Mouse (Mus musculus) heart, embryonic 15.5 days (tissue): ENCODE data around the gene BC025920. TPM values are rescaled to one million over a fixed set of nuclear protein-coding genes. Genes with fewer than 3 reads are reported as not detected.
"Not testable (repeated sequence)": the region's sequence is repeated elsewhere in the genome, so short reads cannot be mapped to it uniquely, and the experiment has no call there.

Experiments used
- ATAC-seq: fragments of 200-750 bp; cut with Nextera tagmentation; replicated peaks from 2 replicates; pipeline ENCODE4 v1.8.0; 2017; ENCODE audit warnings: low read depth, moderate TSS enrichment; ENCODE audit not compliant: insufficient number of reproducible peaks, insufficient read depth, low FRiP score
- H3K27ac ChIP-seq: fragments of 300-500 bp; sonication (generic); 2 replicates; pipeline ENCODE4 v1.5.1; 2015; ENCODE audit warnings: mild to moderate bottlenecking, inconsistent platforms
- H3K27me3 ChIP-seq: fragments of 300-500 bp; sonication (generic); 2 replicates; pipeline ENCODE4 v1.6.1; 2015; ENCODE audit warnings: inconsistent platforms
- H3K36me3 ChIP-seq: fragments of 300-500 bp; sonication (generic); 2 replicates; pipeline ENCODE4 v1.6.1; 2015; ENCODE audit warnings: mild to moderate bottlenecking, inconsistent platforms
- H3K4me1 ChIP-seq: fragments of 300-500 bp; sonication (generic); replicated peaks from 2 replicates; pipeline ENCODE4 v1.6.1; 2015; ENCODE audit warnings: inconsistent platforms
- H3K4me2 ChIP-seq: fragments of 300-500 bp; sonication (generic); 2 replicates; pipeline ENCODE4 v1.6.1; 2015; ENCODE audit warnings: inconsistent platforms, mild to moderate bottlenecking, moderate library complexity
- H3K4me3 ChIP-seq: fragments of 300-500 bp; sonication (generic); 2 replicates; pipeline ENCODE4 v1.5.1; 2015; ENCODE audit warnings: mild to moderate bottlenecking, inconsistent platforms
- H3K9ac ChIP-seq: fragments of 300-500 bp; sonication (generic); 2 replicates; pipeline ENCODE4 v1.6.1; 2015; ENCODE audit warnings: mild to moderate bottlenecking, inconsistent platforms
- H3K9me3 ChIP-seq: fragments of 300-500 bp; sonication (generic); replicated peaks from 2 replicates; pipeline ENCODE4 v1.6.1; 2016; ENCODE audit warnings: inconsistent platforms
- WGBS: fragments of 180-500 bp; shearing (Covaris S2); methylation state at CpG from one replicate; pipeline ENCODE4 v1.1.7; 2015; ENCODE audit warnings: mixed read lengths; 5-methylcytosine and 5-hydroxymethylcytosine counted together
- polyA plus RNA-seq: library from polyadenylated mRNA; unstranded; fragments of >200 nt; fragmentation: Nextera tagmentation; extraction: Ambion mirVana; gene quantifications from 2 replicates; pipeline ENCODE4 v1.2.1, GENCODE M21; 2015

Gene BC025920
- polyA plus RNA-seq, 1 experiment from 2014 or later = 0.72 TPM

DNA sequence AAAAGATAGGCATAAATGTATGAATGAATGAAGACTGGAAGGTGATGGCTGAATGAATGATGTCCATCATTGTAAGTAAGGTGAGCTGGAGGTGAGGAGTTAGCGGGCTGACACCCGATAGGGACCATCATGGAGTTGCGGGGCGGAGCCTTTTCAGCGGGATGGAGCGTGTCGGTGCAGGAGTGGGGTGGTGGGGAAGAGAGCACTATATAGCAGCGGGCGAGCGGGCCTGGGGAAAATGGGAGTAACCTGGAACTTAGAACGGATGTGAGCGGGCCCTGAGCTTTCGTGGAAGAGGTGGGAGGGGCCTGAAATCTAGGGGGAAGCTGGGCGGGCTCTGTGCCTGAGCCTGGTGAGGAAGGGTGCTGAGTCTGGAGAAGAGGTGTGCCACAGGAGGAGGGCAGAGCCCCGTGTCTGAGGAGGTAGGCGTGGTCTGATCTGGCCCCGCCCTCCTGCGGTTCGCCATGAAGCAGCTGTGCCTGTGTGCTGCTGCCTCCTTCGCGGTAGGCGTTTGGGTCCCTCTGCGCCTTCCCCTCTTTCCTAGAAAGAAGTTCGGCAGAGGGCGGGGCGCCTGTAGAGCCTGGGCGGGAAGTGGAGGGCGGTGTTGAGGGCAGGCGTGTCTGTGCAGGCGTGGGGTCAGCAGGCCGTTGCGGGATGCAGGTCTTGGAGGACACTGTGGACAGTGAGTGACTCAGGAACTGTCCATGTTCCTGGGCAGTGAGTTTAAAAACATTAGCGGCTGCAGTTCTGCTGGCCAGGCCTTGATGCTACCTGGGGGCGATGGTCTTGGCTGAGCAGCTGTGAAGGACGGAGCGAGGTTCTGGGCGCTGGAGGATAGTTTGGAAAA lies 27.4 kb downstream of the BC025920 start:
- H3K27ac ChIP-seq = peak overlapping the region; percentile 69
- peak; percentile 88 for ATAC-seq
- no peaks in the 10 kb centered on the region for H3K27me3 ChIP-seq
- H3K36me3 ChIP-seq = no peaks in the 10 kb centered on the region
- peak overlapping the region; percentile 59 for H3K4me3 ChIP-seq
- peak overlapping the region; percentile 85 for H3K4me2 ChIP-seq
- H3K9me3 ChIP-seq = no peaks in the 10 kb centered on the region
- peak overlapping the region; percentile 61 for H3K9ac ChIP-seq
- WGBS = 3% methylated on average over 37 of the region's 37 CpGs
- H3K4me1 ChIP-seq = peaks cover 14% of the 10 kb centered on the region

- Histone ChIP-seq H3K27ac (no peak overlapping the region), H3K4me1 (peaks cover 22% of the 10 kb centered on the region), H3K4me2 (no peak overlapping the region), H3K36me3 (no peaks in the 10 kb centered on the region), H3K9ac (no peak overlapping the region), H3K4me3 (no peak overlapping the region), H3K27me3 (no peaks in the 10 kb centered on the region), H3K9me3 (no peaks in the 10 kb centered on the region)
- ATAC-seq = no peak
- 15% methylated on average over 8 of the region's 8 CpGs for WGBS
Measured at GRCm38 (mm10) chr10:81636338-81636737, 30.3 kb downstream of the BC025920 start.

- Histone ChIP-seq H3K4me3 (no peak overlapping the region), H3K4me1 (peaks cover 38% of the 10 kb centered on the region), H3K9me3 (no peaks in the 10 kb centered on the region), H3K4me2 (no peak overlapping the region), H3K36me3 (no peaks in the 10 kb centered on the region), H3K27ac (no peak overlapping the region), H3K27me3 (no peaks in the 10 kb centered on the region), H3K9ac (no peak overlapping the region)
- ATAC-seq = no peak
- 73% methylated on average over 6 of the region's 6 CpGs for WGBS
Measured at GRCm38 (mm10) chr10:81638101-81638500, 32.0 kb downstream of the BC025920 start.

DNA sequence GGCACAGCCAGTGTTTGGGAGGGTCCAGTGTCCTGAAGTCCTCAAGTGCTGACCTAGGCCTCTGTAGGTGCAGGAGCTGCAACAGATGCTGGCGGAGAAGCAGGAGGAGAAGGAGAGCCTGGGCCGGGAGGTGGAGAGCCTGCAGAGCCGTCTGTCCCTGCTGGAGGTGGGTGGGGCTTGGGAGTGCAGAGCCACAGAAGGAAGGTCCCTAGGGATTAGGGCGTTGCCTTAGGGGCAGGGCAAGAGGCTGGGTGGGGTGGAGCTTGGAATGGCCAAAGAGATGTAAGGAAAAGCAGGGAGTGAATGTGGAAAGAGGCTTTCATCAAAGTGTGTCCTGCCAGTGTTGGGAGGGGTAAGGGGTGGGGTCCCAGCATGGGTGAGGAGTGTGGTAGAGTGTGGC lies 34.8 kb downstream of the BC025920 start:
- not testable (repeated sequence) for H3K4me2 ChIP-seq, H3K9ac ChIP-seq, H3K27ac ChIP-seq, H3K9me3 ChIP-seq, H3K4me3 ChIP-seq, H3K36me3 ChIP-seq, ATAC-seq, H3K27me3 ChIP-seq
- 27% methylated on average over 4 of the region's 4 CpGs for WGBS
- H3K4me1 ChIP-seq = peaks cover 32% of the 10 kb centered on the region

GRCm38 (mm10) chr10:81641566-81641965 lies 35.5 kb downstream of the BC025920 start:
- peaks cover 29% of the 10 kb centered on the region for H3K4me1 ChIP-seq
- no peak for ATAC-seq
- WGBS = 93% methylated on average over 2 of the region's 2 CpGs
- peak overlapping the region; percentile 85; the same call in 1 of the 2 replicates for H3K4me2 ChIP-seq
- no peak overlapping the region for H3K4me3 ChIP-seq
- no peaks in the 10 kb centered on the region for H3K27me3 ChIP-seq
- H3K36me3 ChIP-seq = no peaks in the 10 kb centered on the region
- H3K27ac ChIP-seq = no peak overlapping the region
- H3K9me3 ChIP-seq = no peaks in the 10 kb centered on the region
- H3K9ac ChIP-seq = peak overlapping the region; percentile 96; the same call in 1 of the 2 replicates

- H3K4me2 ChIP-seq = peak overlapping the region; percentile 85
- peaks cover 29% of the 10 kb centered on the region for H3K4me1 ChIP-seq
- WGBS = 77% methylated on average over 8 of the region's 8 CpGs
- H3K9me3 ChIP-seq = no peaks in the 10 kb centered on the region
- H3K27ac ChIP-seq = peak overlapping the region; percentile 94; the same call in 1 of the 2 replicates
- no peaks in the 10 kb centered on the region for H3K36me3 ChIP-seq
- H3K4me3 ChIP-seq = peak overlapping the region; percentile 64; the same call in 1 of the 2 replicates
- H3K9ac ChIP-seq = peak overlapping the region; percentile 96
- no peak for ATAC-seq
- no peaks in the 10 kb centered on the region for H3K27me3 ChIP-seq
Measured at GRCm38 (mm10) chr10:81641978-81642647, 36.0 kb downstream of the BC025920 start.

DNA sequence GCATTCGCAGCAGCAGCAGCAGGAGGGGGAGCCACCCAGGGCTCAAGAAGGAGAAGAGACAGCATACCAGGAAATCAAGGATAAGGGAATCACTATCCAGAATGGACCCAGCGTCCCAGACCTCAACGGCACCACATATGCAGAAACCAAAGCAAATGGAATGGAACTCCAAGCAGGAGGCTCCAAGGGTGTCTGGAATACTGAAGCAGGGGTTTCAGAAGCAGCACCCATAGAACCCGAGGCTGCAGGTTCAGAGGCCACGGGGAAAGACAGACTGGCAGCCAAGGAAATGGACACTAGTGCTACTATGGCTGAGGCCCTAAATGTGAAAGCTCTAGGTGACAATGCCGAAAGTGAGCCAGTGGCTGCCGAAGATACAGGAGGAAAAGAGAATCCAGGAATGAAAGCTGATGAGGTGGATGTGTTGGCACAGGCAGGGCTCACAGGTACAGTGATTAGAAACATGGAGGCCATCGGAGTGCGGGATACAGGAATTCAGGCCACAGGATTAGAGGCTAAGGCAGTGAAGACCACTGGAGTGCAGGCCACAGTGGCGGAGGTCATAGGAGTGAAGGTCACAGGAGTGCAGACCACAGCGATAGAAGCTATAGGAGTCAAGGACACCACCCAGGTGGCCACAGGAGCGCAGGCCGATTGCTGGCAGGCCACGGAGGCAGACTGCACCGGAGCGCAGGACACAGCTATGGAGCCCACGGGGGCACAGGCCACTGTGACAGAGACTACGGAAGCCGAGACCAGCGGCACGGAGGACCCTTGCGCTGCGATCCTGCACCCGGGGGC lies 36.8 kb downstream of the BC025920 start:
- peak overlapping the region; percentile 96 for H3K9ac ChIP-seq
- ATAC-seq = no peak
- peak overlapping the region; percentile 64 for H3K4me3 ChIP-seq
- H3K36me3 ChIP-seq = no peaks in the 10 kb centered on the region
- H3K27me3 ChIP-seq = no peaks in the 10 kb centered on the region
- peak overlapping the region; percentile 94 for H3K27ac ChIP-seq
- no peaks in the 10 kb centered on the region for H3K9me3 ChIP-seq
- 18% methylated on average over 24 of the region's 24 CpGs for WGBS
- peak overlapping the region; percentile 85 for H3K4me2 ChIP-seq
- peaks cover 29% of the 10 kb centered on the region for H3K4me1 ChIP-seq

GRCm38 (mm10) chr10:81643449-81644055 lies 37.5 kb downstream of the BC025920 start:
- WGBS = under 1% methylated on average over 56 of the region's 75 CpGs
- Histone ChIP-seq H3K27ac (peak overlapping the region; percentile 94), H3K4me3 (peak overlapping the region; percentile 64), H3K27me3 (no peaks in the 10 kb centered on the region), H3K36me3 (no peaks in the 10 kb centered on the region), H3K9ac (peak overlapping the region; percentile 96), H3K9me3 (no peaks in the 10 kb centered on the region), H3K4me1 (peaks cover 31% of the 10 kb centered on the region), H3K4me2 (peak overlapping the region; percentile 85)
- peak; percentile 89 for ATAC-seq

DNA sequence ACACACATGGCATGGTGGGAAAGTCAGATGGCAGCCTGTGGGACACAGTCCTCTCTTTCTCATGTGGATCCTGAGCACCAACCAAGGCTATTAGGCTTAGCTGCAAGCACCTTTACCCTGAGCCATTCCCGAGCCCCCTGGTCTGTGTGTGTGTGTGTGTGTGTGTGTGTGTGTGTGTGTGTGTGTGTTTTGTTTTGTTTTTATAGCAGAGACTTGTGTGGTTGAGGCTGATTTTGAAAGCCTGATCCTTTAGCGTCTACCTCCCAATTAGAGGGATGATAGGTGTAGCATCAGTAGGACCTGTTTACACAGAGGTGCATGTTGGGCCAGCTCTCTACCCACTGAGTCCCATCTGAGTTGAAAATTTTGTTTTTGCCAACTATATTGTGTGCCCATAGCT lies 38.1 kb downstream of the BC025920 start:
- Histone ChIP-seq H3K27me3 (no peaks in the 10 kb centered on the region), H3K36me3 (no peaks in the 10 kb centered on the region)
- ATAC-seq = no peak

DNA sequence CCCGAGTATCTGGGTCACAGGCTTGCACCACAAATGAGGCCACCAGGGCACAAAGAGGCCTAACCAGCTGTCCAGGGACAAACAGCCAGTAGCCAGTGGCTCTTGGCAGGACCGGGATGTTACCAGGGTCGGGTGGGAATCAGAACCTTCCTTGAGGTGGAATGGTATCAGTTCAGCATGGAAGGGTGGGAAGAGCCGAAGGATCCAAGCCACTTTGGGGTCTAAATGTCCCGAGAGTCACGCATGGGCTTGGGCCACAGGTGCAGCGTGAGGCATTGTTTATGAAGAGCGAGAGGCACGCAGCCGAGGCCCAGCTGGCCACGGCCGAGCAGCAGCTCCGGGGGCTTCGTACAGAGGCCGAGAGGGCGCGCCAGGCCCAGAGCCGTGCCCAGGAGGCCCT lies 38.6 kb downstream of the BC025920 start:
- Histone ChIP-seq H3K4me2 (no peak overlapping the region), H3K4me3 (no peak overlapping the region), H3K36me3 (no peaks in the 10 kb centered on the region), H3K4me1 (peaks cover 29% of the 10 kb centered on the region), H3K9me3 (no peaks in the 10 kb centered on the region), H3K27me3 (no peaks in the 10 kb centered on the region), H3K9ac (no peak overlapping the region), H3K27ac (no peak overlapping the region)
- whole genome bisulfite sequencing = 89% methylated on average over 18 of the region's 18 CpGs
- no peak for ATAC-seq

More for the DNA sequence above, 38.1 kb downstream of the BC025920 start:
- Histone ChIP-seq H3K4me3 (peak overlapping the region; percentile 64), H3K9me3 (no peaks in the 10 kb centered on the region), H3K4me1 (peaks cover 31% of the 10 kb centered on the region), H3K4me2 (peak overlapping the region; percentile 85), H3K9ac (peak overlapping the region; percentile 96; the same call in 1 of the 2 replicates), H3K27ac (peak overlapping the region; percentile 94)
- WGBS = 54% methylated on average over 2 of the region's 2 CpGs
